Mouse (Mus musculus) CH12.LX (cell line): ENCODE results near the gene Ctnna3. TPM values are rescaled to one million over a fixed set of nuclear protein-coding genes. Genes with fewer than 3 reads are reported as not detected.

Source experiments
- DNase-seq: peaks from one replicate; pipeline ENCODE4 v3.0.0-alpha.2; 2013; ENCODE audit errors: extremely low read depth
- H3K27ac ChIP-seq: 2 replicates; pipeline ENCODE4 v1.5.1; 2012; ENCODE audit warnings: low read depth, mild to moderate bottlenecking, control low read depth, moderate library complexity; ENCODE audit not compliant: insufficient read depth
- H3K27me3 ChIP-seq: replicated peaks from 2 replicates; pipeline ENCODE3; 2012; ENCODE audit warnings: inconsistent platforms
- H3K36me3 ChIP-seq, 2 experiments: replicated peaks in 1 of 2; 2 replicates each; pipeline versions ENCODE3 to v1.6.1; 2012; ENCODE audit warnings: inconsistent platforms in 1 of 2, low read length in 1 of 2, mild to moderate bottlenecking in 1 of 2, mixed read lengths in 1 of 2, moderate library complexity in 1 of 2; ENCODE audit not compliant: control insufficient read depth in 1 of 2, insufficient read depth in 1 of 2
- H3K4me1 ChIP-seq, 2 experiments: 2 replicates each; pipeline ENCODE4 v1.6.1; 2012; ENCODE audit warnings: inconsistent platforms in 1 of 2, moderate library complexity in 1 of 2; ENCODE audit not compliant: insufficient read depth in 2 of 2, control insufficient read depth in 1 of 2
- H3K4me2 ChIP-seq: 2 replicates; pipeline ENCODE4 v1.6.1; 2012; ENCODE audit warnings: low read depth, mild to moderate bottlenecking, control low read depth; ENCODE audit not compliant: poor library complexity, insufficient read depth, severe bottlenecking
- H3K4me3 ChIP-seq, 3 experiments: fragments of 150-350 bp in 1 of 3; sonication (generic) in 1 of 3; replicated peaks in 1 of 3; 2 replicates each; pipeline versions ENCODE3 to v1.5.1; 2011 to 2012; ENCODE audit warnings: low read depth in 2 of 3, low read length in 2 of 3, mild to moderate bottlenecking in 2 of 3, moderate library complexity in 2 of 3, control low read depth in 1 of 3, improper control_type of control experiment in 1 of 3, inconsistent platforms in 1 of 3, mixed read lengths in 1 of 3; ENCODE audit not compliant: poor library complexity in 1 of 3
- H3K79me2 ChIP-seq: replicated peaks from 2 replicates; pipeline ENCODE4 v1.6.1; 2012; ENCODE audit warnings: mild to moderate bottlenecking, moderate library complexity; ENCODE audit not compliant: control insufficient read depth, poor library complexity, insufficient read depth, severe bottlenecking; ENCODE audit errors: extremely low read depth
- H3K9ac ChIP-seq: 2 replicates; pipeline ENCODE4 v1.6.1; 2012; ENCODE audit warnings: low read depth, mild to moderate bottlenecking, control low read depth, moderate library complexity; ENCODE audit not compliant: insufficient read depth
- H3K9me3 ChIP-seq: replicated peaks from 2 replicates; pipeline ENCODE3; 2012; ENCODE audit warnings: low read length, inconsistent platforms, mixed read lengths
- BHLHE40 ChIP-seq: IDR thresholded peaks from 2 replicates; pipeline ENCODE4 v1.6.1; 2011; ENCODE audit warnings: mild to moderate bottlenecking, low read depth, low read length, improper control_type of control experiment
- CTCF ChIP-seq, 2 experiments: IDR thresholded peaks in 1 of 2; conservative IDR thresholded peaks in 1 of 2; 2 replicates each; pipeline ENCODE4 v1.5.1; 2011 to 2012; ENCODE audit warnings: low read depth in 2 of 2, low read length in 2 of 2, improper control_type of control experiment in 1 of 2, inconsistent platforms in 1 of 2, mild to moderate bottlenecking in 1 of 2, moderate library complexity in 1 of 2
- ELF1 ChIP-seq: IDR thresholded peaks from 2 replicates; pipeline ENCODE4 v1.6.1; 2014; ENCODE audit warnings: low read depth, mild to moderate bottlenecking, inconsistent platforms, low read length, improper control_type of control experiment
- GABPA ChIP-seq: IDR thresholded peaks from 2 replicates; pipeline ENCODE4 v1.6.1; 2012; ENCODE audit warnings: low read depth, low read length, improper control_type of control experiment, inconsistent platforms; ENCODE audit not compliant: insufficient replicate concordance
- HCFC1 ChIP-seq: IDR thresholded peaks from 2 replicates; pipeline ENCODE4 v1.6.1; 2012; ENCODE audit warnings: low read depth, mild to moderate bottlenecking, inconsistent platforms, low read length, improper control_type of control experiment
- JUN ChIP-seq: IDR thresholded peaks from 2 replicates; pipeline ENCODE4 v1.6.1; 2011; ENCODE audit warnings: low read depth, mild to moderate bottlenecking, low read length, improper control_type of control experiment, moderate library complexity; ENCODE audit not compliant: insufficient read depth
- JUND ChIP-seq: conservative IDR thresholded peaks from 2 replicates; pipeline ENCODE4 v1.6.1; 2011; ENCODE audit warnings: low read depth, low read length, improper control_type of control experiment
- MAFK ChIP-seq: IDR thresholded peaks from 2 replicates; pipeline ENCODE4 v1.6.1; 2011; ENCODE audit warnings: low read length, improper control_type of control experiment; ENCODE audit not compliant: insufficient replicate concordance
- MAX ChIP-seq: IDR thresholded peaks from 2 replicates; pipeline ENCODE4 v1.6.1; 2011; ENCODE audit warnings: low read length, improper control_type of control experiment
- MAZ ChIP-seq: IDR thresholded peaks from 2 replicates; pipeline ENCODE4 v1.6.1; 2012; ENCODE audit warnings: low read depth, mild to moderate bottlenecking, inconsistent platforms, low read length, improper control_type of control experiment, moderate library complexity
- MEF2A ChIP-seq: IDR thresholded peaks from 2 replicates; pipeline ENCODE4 v1.6.1; 2014; ENCODE audit warnings: low read depth, mild to moderate bottlenecking, inconsistent platforms, low read length, improper control_type of control experiment, borderline replicate concordance
- MXI1 ChIP-seq: IDR thresholded peaks from 2 replicates; pipeline ENCODE4 v1.6.1; 2011; ENCODE audit warnings: mild to moderate bottlenecking, low read depth, low read length, improper control_type of control experiment
- MYC ChIP-seq: IDR thresholded peaks from 2 replicates; pipeline ENCODE4 v1.6.1; 2011; ENCODE audit warnings: low read depth, mild to moderate bottlenecking, improper control_type of control experiment, low read length
- NRF1 ChIP-seq: IDR thresholded peaks from 2 replicates; pipeline ENCODE4 v1.6.1; 2014; ENCODE audit warnings: low read depth, mild to moderate bottlenecking, inconsistent platforms, low read length, improper control_type of control experiment, moderate library complexity
- POLR2AphosphoS2 ChIP-seq: IDR thresholded peaks from 2 replicates; pipeline ENCODE4 v1.6.1; 2011; ENCODE audit warnings: low read depth, low read length, improper control_type of control experiment
- RAD21 ChIP-seq: IDR thresholded peaks from 2 replicates; pipeline ENCODE4 v1.6.1; 2011; ENCODE audit warnings: low read depth, mild to moderate bottlenecking, low read length, improper control_type of control experiment, moderate library complexity
- SMC3 ChIP-seq: IDR thresholded peaks from 2 replicates; pipeline ENCODE4 v1.6.1; 2011; ENCODE audit warnings: low read depth, low read length, improper control_type of control experiment
- ZC3H11A ChIP-seq: IDR thresholded peaks from 2 replicates; pipeline ENCODE4 v1.6.1; 2012; ENCODE audit warnings: low read depth, mild to moderate bottlenecking, inconsistent platforms, low read length, improper control_type of control experiment
- ZNF384 ChIP-seq: IDR thresholded peaks from 2 replicates; pipeline ENCODE4 v1.6.1; 2012; ENCODE audit warnings: low read depth, low read length, improper control_type of control experiment, inconsistent platforms
- dilution Hi-C: fragments of 300-500 bp; cut with MboI; formaldehyde crosslinking; loops from 2 replicates; pipeline ENCODE4 v1.14.3; 2020; ENCODE audit warnings: low sequenced_read_pairs; ENCODE audit not compliant: extremely low pct_unique_long_range_greater_than_20kb, extremely low pct_ligation_motif_present
- in situ Hi-C: fragments of 300-500 bp; cut with MboI; formaldehyde crosslinking; loops from 3 replicates; pipeline ENCODE4 v1.14.3; 2019; ENCODE audit warnings: low sequenced_read_pairs, low pct_ligation_motif_present, low pct_unique_long_range_greater_than_20kb, mixed read lengths
- polyA plus RNA-seq: library from polyadenylated mRNA; unstranded; fragments of >175 nt; gene quantifications from 2 replicates; pipeline ENCODE4 v1.2.1, GENCODE M21; 2012; ENCODE audit warnings: low read depth; ENCODE audit not compliant: insufficient read length
- total RNA-seq, 2 experiments: library from RNA; depleted of rRNA; stranded (reverse); fragments of 300-350 nt in 1 of 2; fragments of >200 nt in 1 of 2; gene quantifications; 2 replicates each; pipeline ENCODE4 v1.2.3; 2012 to 2014

Ctnna3 gene
- total and polyA plus RNA-seq, 3 experiments, result 0.09 TPM; not detected in 2

- Histone ChIP-seq H3K4me2 (no peak overlapping the region), H3K27me3 (no peaks in the 10 kb centered on the region), H3K4me1 (no peaks in the 10 kb centered on the region), H3K36me3 (no peaks in the 10 kb centered on the region), H3K27ac (no peak overlapping the region), H3K79me2 (no peaks in the 10 kb centered on the region), H3K4me3 (no peak overlapping the region), H3K9me3 (peaks cover 3% of the 10 kb centered on the region), H3K9ac (no peak overlapping the region)
- in situ Hi-C loops (no loop called here), dilution Hi-C loops (no loop called here)
- no peak for TF ChIP-seq MAX
- TF ChIP-seq NRF1, result no peak
- TF ChIP-seq GABPA, result no peak
- no peak for TF ChIP-seq MXI1
- TF ChIP-seq MAZ, result no peak
- no peak for TF ChIP-seq JUND
- no peak for TF ChIP-seq BHLHE40
- TF ChIP-seq HCFC1, result no peak
- TF ChIP-seq MYC, result no peak
- TF ChIP-seq JUN, result no peak
- TF ChIP-seq MEF2A, result no peak
- TF ChIP-seq RAD21, result no peak
- no peak for TF ChIP-seq ZC3H11A
- TF ChIP-seq ZNF384, result no peak
- no peak for TF ChIP-seq MAFK
- TF ChIP-seq POLR2AphosphoS2, result no peak
- DNase-seq, result no peak
These were observed 143.0 kb downstream of the Ctnna3 start for GRCm38 (mm10) chr10:63572866-63573265.

- no peak overlapping the region for H3K27ac ChIP-seq
- H3K4me3 ChIP-seq, result no peak overlapping the region
- H3K36me3 ChIP-seq, result no peaks in the 10 kb centered on the region
- no peaks in the 10 kb centered on the region for H3K27me3 ChIP-seq
- H3K79me2 ChIP-seq, result no peaks in the 10 kb centered on the region
- peak; percentile 31 for DNase-seq
- in situ Hi-C loops, result no loop called here
- peak; percentile 27 for TF ChIP-seq RAD21
- no peak for TF ChIP-seq NRF1
- TF ChIP-seq JUN, result no peak
- TF ChIP-seq SMC3, result peak; percentile 9; the same call in 1 of the 2 replicates
- no peak for TF ChIP-seq BHLHE40
- TF ChIP-seq CTCF (conservative IDR thresholded peaks at IDR 0.05 in 1 of 2, IDR thresholded peaks at IDR 0.05 in 1 of 2; ENCODE audit: low read depth in 2 of 2, low read length in 2 of 2), result peak; percentile 32 to 40
- TF ChIP-seq ZC3H11A, result no peak
- TF ChIP-seq ELF1, result no peak
- TF ChIP-seq MEF2A, result no peak
- TF ChIP-seq, all 38 proteins: peak for 3
- dilution Hi-C loops, result no loop called here
- no peaks in the 10 kb centered on the region for H3K4me1 ChIP-seq
- H3K9me3 ChIP-seq, result peaks cover 3% of the 10 kb centered on the region
- H3K9ac ChIP-seq, result no peak overlapping the region
- no peak overlapping the region for H3K4me2 ChIP-seq
These were observed 144.3 kb downstream of the Ctnna3 start for GRCm38 (mm10) chr10:63574100-63574609.
